Mouse (Mus musculus): ENCODE results near the gene A630095E13Rik.
"Not testable (repeated sequence)": the region's sequence is repeated elsewhere in the genome, so short reads cannot be mapped to it uniquely, and the experiment has no call there.

The A630095E13Rik gene

DNA sequence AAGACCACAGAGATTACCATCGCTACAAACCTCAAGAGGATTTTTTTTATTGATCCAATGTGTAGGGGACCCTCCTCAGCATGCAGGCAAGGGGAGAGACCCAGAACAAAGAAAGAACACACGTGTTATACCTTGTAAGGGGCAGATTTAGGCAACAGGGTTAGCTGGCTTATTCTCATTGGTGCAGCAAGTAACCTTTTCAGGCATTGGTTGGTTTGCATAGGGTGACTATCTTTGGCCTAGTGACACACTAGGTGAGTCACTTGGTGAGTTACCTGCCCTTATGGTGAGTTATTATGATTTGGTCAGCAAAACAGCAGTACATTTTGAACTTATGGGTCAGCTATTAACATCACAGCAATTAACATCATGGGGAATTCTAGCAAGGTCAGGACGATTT, at the start of gene A630095E13Rik:
Gene A630095E13Rik (minus strand): TSS at position 101 of the 400 bp plus-strand sequence.
- DNase-seq = not testable (repeated sequence)

DNA sequence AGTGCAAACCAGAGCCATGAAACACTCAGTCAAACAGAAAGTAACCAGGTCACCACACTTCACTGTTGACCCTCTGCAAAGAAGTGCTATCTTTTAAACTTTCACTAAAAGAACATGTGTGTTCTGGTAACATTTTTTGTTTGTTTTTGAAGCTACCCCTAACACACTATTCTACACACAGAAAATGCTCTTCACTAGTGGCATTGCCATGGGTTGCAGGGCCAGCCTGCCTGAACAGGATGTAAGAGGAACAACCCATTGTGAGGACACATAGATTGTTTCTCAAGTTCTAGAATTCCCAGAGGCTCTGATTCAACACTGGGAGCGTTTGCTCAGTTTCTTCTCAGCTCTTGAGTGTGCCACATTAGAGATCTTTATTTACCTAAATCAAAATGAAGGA, 49.7 kb upstream of the A630095E13Rik start, which contains the start of gene Acrv1:
Gene Acrv1 (plus strand): TSS at position 301 of the 400 bp plus-strand sequence.
- DNase-seq = no peak

DNA sequence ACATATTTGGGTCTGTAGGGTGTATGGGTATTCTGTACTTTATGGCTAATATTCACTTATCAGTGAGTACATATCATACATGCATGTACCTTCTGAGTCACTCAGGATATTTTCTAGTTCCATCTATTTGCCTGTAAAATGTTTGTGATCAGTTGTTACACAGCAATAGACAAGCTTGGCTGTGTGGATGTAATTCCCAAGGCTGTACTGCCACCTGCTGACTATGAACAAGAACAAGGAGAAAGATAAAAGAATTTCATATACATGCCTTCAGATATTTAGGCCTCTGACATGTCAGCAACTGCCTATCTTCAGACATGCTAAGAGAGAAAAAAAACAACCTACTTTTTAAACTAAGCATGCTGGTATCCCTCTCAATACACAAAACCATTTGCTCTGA, 44.2 kb upstream of the A630095E13Rik start:
- DNase-seq = no peak

DNA sequence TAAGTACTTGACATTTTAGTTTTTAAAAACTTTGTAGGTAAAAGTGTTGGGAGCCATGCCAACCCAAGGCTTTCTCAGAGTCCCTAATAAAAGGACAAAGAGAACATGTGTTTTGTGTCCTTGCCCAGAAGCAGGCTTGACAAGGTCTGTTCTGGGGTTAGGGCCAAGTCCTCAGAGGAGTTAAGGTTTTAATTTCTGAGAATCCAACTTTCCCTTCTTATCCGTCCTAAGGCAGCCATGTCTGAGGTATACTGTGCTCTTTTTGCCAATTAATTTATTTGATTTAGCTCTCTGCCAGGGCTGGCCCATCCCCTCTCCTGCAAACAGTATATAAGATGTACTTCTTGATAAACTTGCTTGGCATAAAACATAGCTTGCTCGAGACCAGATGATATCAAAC, 38.2 kb upstream of the A630095E13Rik start:
- DNase-seq = no peak
